Mouse (Mus musculus) R1 (cell line): ENCODE measurements around the gene Pfkm.

Experiments
- DNase-seq: peaks from one replicate; pipeline ENCODE4 v3.0.0-alpha.2; 2018; ENCODE audit warnings: low read depth, low spot score

The Pfkm gene

GRCm38 (mm10) chr15:98092372-98093120, at the start of gene Pfkm:
Pfkm (plus strand) TSS chr15:98092589.
- no peak for DNase-seq

GRCm38 (mm10) chr15:98043967-98044366, 48.4 kb upstream of the Pfkm start:
- no peak for DNase-seq

- DNase-seq: peak; percentile 47
These were observed 48.0 kb upstream of the Pfkm start for GRCm38 (mm10) chr15:98044387-98044786.

GRCm38 (mm10) chr15:98048918-98049700, 43.3 kb upstream of the Pfkm start:
- DNase-seq: no peak

GRCm38 (mm10) chr15:98051685-98052084, 40.7 kb upstream of the Pfkm start:
- no peak for DNase-seq

GRCm38 (mm10) chr15:98055246-98055645, 37.1 kb upstream of the Pfkm start:
- DNase-seq: peak; percentile 80

GRCm38 (mm10) chr15:98065881-98066280, 26.5 kb upstream of the Pfkm start:
- DNase-seq: no peak

GRCm38 (mm10) chr15:98066602-98067001, 25.8 kb upstream of the Pfkm start:
- no peak for DNase-seq

- no peak for DNase-seq
These were observed 24.9 kb upstream of the Pfkm start for GRCm38 (mm10) chr15:98067492-98067891.

- DNase-seq: no peak
These were observed 23.9 kb upstream of the Pfkm start for GRCm38 (mm10) chr15:98068506-98068905.

GRCm38 (mm10) chr15:98069566-98070245, 22.7 kb upstream of the Pfkm start:
- no peak for DNase-seq

- no peak for DNase-seq
These were observed 22.0 kb upstream of the Pfkm start for GRCm38 (mm10) chr15:98070376-98070775.

- DNase-seq: no peak
These were observed 17.9 kb upstream of the Pfkm start for GRCm38 (mm10) chr15:98074521-98074920.

- no peak for DNase-seq
These were observed 17.4 kb upstream of the Pfkm start for GRCm38 (mm10) chr15:98075034-98075433.

- DNase-seq: peak; percentile 70
These were observed 15.5 kb upstream of the Pfkm start for GRCm38 (mm10) chr15:98076901-98077300.

- DNase-seq: no peak
These were observed 3.5 kb upstream of the Pfkm start for GRCm38 (mm10) chr15:98088889-98089288.

- DNase-seq: peak; percentile 40
These were observed 2.8 kb upstream of the Pfkm start for GRCm38 (mm10) chr15:98089421-98090183.

GRCm38 (mm10) chr15:98091841-98092240, 548 bp upstream of the Pfkm start:
- no peak for DNase-seq

GRCm38 (mm10) chr15:98093121-98094011, 977 bp downstream of the Pfkm start, which contains the start of gene Senp1:
Senp1 (minus strand) TSS chr15:98093744.
- DNase-seq: peak; percentile 92

GRCm38 (mm10) chr15:98094905-98095304, 2.5 kb downstream of the Pfkm start:
- DNase-seq: no peak
